Mouse (Mus musculus) stomach, embryonic 14.5 days (tissue): ENCODE data around the gene Asap2. TPM values are rescaled to one million over a fixed set of nuclear protein-coding genes. Genes with fewer than 3 reads are reported as not detected.

Experiments
- ATAC-seq: fragments of 200-750 bp; cut with Nextera tagmentation; 2 replicates; pipeline ENCODE4 v1.8.0; 2017; ENCODE audit warnings: low read depth, moderate TSS enrichment; ENCODE audit not compliant: insufficient number of reproducible peaks, insufficient read depth, low FRiP score
- H3K27ac ChIP-seq: fragments of 300-500 bp; sonication (generic); 2 replicates; pipeline ENCODE4 v1.5.1; 2014; ENCODE audit warnings: mild to moderate bottlenecking, low read length, moderate library complexity, mixed read lengths
- H3K27me3 ChIP-seq: fragments of 300-500 bp; sonication (generic); 2 replicates; pipeline ENCODE4 v1.6.1; 2014; ENCODE audit warnings: low read length, control low read depth, mixed read lengths; ENCODE audit not compliant: control insufficient read depth, insufficient read depth
- H3K36me3 ChIP-seq: fragments of 300-500 bp; sonication (generic); 2 replicates; pipeline ENCODE4 v1.6.1; 2014; ENCODE audit warnings: mild to moderate bottlenecking, control low read depth, low read length, moderate library complexity, mixed read lengths; ENCODE audit not compliant: control insufficient read depth, insufficient read depth
- H3K4me1 ChIP-seq: fragments of 300-500 bp; sonication (generic); 2 replicates; pipeline ENCODE4 v1.6.1; 2014; ENCODE audit warnings: low read length, control low read depth, mixed read lengths; ENCODE audit not compliant: control insufficient read depth, insufficient read depth
- H3K4me2 ChIP-seq: fragments of 300-500 bp; sonication (generic); replicated peaks from 2 replicates; pipeline ENCODE4 v1.6.1; 2014; ENCODE audit warnings: low read depth, low read length, control low read depth
- H3K4me3 ChIP-seq: fragments of 300-500 bp; sonication (generic); 2 replicates; pipeline ENCODE4 v1.5.1; 2014; ENCODE audit warnings: low read depth, low read length, control low read depth
- H3K9ac ChIP-seq: fragments of 300-500 bp; sonication (generic); replicated peaks from 2 replicates; pipeline ENCODE4 v1.6.1; 2014; ENCODE audit warnings: low read depth, mild to moderate bottlenecking, control low read depth, low read length, moderate library complexity, mixed read lengths
- H3K9me3 ChIP-seq: fragments of 300-500 bp; sonication (generic); 2 replicates; pipeline ENCODE4 v1.6.1; 2016; ENCODE audit warnings: low read depth, low read length, control low read depth; ENCODE audit not compliant: control insufficient read depth
- WGBS: fragments of 180-500 bp; shearing (Covaris S2); extraction: QIAGEN DNeasy Blood & Tissue Kit; methylation state at CpG from one replicate; pipeline ENCODE4 v1.1.7; 2014; 5-methylcytosine and 5-hydroxymethylcytosine counted together
- polyA plus RNA-seq: library from polyadenylated mRNA; unstranded; fragments of >200 nt; fragmentation: Nextera tagmentation; extraction: Ambion mirVana; gene quantifications from 2 replicates; pipeline ENCODE4 v1.2.1, GENCODE M21; 2014

Asap2 gene
- polyA plus RNA-seq, 1 experiment from 2014 or later, result 10.9 TPM

DNA sequence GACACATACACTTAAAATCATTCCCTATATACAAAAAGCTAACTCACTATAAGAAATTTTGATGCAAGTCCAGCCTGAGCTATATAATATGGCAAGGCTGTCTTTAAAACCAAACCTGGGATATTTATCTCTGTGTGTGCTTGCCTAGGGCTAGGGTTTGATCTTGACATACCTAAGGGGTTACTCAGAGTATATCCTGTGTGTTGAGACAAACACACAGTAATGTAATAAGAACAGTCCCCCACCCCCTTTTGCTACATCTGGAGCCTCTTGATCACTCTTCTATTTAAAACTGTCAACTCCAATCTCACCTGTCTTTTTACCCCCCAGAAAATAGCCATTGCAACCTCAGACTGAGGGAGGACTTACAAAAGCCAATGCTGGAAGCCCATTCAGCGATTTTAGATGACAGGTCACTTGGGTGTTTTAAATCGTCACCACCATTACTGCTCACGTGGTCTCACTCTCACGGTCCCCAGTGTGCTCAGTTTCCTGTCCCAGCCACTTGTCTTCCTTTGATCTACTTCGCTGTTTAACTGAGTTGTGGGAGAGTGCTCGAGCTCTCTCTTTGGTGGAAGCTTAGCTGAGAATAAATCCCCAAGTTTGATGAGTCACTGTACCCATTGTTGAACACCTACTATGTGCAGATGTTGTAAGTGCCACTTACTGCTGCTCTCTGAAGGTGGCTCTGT lies 176.8 kb downstream of the Asap2 start:
- peaks cover 5% of the 10 kb centered on the region for H3K36me3 ChIP-seq
- H3K27me3 ChIP-seq, result no peaks in the 10 kb centered on the region
- H3K9ac ChIP-seq, result no peak overlapping the region
- H3K4me3 ChIP-seq, result no peak overlapping the region
- no peak overlapping the region for H3K4me2 ChIP-seq
- ATAC-seq, result no peak
- peaks cover 26% of the 10 kb centered on the region for H3K4me1 ChIP-seq
- no peaks in the 10 kb centered on the region for H3K9me3 ChIP-seq
- H3K27ac ChIP-seq, result no peak overlapping the region
- WGBS, result 26% methylated on average over 6 of the region's 6 CpGs

DNA sequence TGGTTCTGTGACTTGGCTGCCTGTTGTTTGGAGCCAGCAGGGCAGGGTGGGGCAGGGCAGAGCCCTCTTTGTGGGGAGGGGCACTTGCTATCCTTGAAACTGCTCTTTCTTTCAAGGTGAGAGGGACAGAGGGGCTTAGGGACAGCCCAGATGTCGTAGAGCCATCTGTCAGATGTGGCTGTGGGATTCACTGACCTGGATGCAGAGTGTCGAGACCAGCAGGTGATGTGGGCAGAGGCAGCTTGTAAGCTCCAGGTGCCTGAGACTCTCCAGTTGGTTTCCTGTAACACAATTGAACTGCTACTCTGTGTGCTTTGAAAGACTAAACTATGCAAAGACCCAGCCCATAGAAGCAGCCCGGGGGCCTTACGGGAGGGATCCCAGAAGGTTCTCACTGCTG lies 177.5 kb downstream of the Asap2 start:
- Histone ChIP-seq H3K27me3 (no peaks in the 10 kb centered on the region), H3K4me2 (no peak overlapping the region), H3K9ac (no peak overlapping the region), H3K36me3 (peaks cover 5% of the 10 kb centered on the region), H3K4me3 (no peak overlapping the region), H3K27ac (no peak overlapping the region; the same call in 1 of the 2 replicates), H3K4me1 (peaks cover 26% of the 10 kb centered on the region), H3K9me3 (no peaks in the 10 kb centered on the region)
- 59% methylated on average over 4 of the region's 4 CpGs for WGBS
- no peak for ATAC-seq

DNA sequence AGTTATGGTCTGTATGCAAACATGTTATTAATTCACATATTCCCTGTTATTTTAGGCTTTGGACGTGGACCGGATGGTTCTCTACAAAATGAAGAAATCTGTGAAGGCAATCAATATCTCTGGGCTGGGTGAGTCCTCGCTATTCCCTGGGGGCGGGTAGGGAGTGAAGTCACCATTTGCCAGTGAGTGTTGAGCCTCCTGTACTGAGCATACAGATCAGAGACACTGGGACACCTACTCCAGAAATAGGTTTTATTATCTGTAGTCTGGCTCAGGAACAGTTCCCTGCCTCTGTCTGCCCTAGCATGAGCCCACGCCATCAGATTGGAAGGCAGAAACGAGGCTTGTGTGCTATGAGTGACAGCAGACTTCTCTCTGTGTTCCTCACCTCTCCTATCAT lies 177.9 kb downstream of the Asap2 start:
- H3K4me1 ChIP-seq, result peaks cover 26% of the 10 kb centered on the region
- H3K27me3 ChIP-seq, result no peaks in the 10 kb centered on the region
- no peak overlapping the region for H3K27ac ChIP-seq
- H3K9ac ChIP-seq, result no peak overlapping the region
- H3K4me3 ChIP-seq, result no peak overlapping the region
- WGBS, result 80% methylated on average over 6 of the region's 6 CpGs
- H3K9me3 ChIP-seq, result no peaks in the 10 kb centered on the region
- no peak overlapping the region for H3K4me2 ChIP-seq
- no peak for ATAC-seq
- peaks cover 5% of the 10 kb centered on the region for H3K36me3 ChIP-seq

DNA sequence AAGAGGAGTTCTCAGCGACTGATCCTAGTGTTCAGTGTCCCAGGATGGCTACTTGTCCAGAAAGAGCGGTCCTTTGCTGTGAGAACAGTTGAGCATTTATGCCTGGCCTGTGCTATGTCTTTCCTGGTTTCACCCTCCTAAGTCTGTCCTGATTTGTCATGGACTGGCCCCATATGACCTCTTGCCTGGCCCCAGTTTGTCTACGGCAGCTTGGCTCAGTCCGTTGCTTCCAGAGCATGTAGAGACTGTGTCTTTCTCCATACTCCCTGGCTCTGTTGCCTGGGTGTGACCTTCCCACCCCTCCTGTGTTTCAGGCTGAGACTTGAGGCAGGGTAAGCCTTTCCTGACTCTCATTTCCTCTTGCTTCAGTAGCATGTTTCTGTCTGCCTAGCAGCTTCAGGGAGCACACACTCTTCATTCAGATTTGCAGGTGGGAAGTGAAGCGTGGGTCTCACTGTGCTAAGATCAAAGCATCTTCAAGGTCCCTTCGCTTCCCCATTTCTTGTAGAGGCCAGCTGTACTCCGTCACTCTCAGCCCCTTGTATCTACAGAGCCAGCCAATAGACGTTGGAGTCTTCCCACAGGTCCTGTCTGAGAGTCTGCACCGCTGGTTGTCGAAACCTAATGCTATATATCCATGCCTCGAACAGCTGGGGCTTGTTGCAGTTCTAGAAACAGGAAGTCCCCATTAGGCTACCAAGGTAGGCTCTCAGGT lies 181.7 kb downstream of the Asap2 start:
- no peak overlapping the region for H3K4me3 ChIP-seq
- no peaks in the 10 kb centered on the region for H3K9me3 ChIP-seq
- peaks cover 8% of the 10 kb centered on the region for H3K4me1 ChIP-seq
- H3K27me3 ChIP-seq, result no peaks in the 10 kb centered on the region
- peaks cover 5% of the 10 kb centered on the region for H3K36me3 ChIP-seq
- H3K9ac ChIP-seq, result no peak overlapping the region
- no peak overlapping the region for H3K4me2 ChIP-seq
- 66% methylated on average over 11 of the region's 11 CpGs for WGBS
- ATAC-seq, result no peak
- no peak overlapping the region for H3K27ac ChIP-seq

DNA sequence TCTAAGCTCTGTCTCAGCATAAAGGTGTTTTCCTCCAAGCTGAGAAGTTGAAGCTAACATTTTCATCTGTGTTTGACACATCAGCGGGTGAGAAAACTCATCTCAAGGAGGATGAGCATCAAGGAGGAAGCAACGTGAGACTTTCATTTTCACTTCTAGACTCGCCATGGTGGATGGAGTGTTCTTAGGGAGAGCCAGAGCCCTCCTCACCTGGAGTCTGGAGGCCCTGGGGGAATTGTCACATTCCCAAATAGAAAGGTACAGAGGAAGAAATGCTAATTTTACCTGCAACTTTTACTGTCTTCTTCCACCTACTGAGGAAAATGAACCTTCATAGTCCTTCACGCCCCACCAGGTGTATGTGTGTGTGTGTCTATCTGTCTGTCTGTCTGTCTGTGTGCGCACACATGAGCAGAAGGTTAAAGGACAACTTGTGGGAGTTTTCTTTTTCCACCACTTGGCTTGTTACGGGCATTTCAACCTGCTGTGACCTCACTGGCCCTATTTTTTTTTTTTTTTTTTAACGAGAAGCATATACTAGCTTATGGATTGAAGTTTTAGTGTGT lies 183.7 kb downstream of the Asap2 start:
- Histone ChIP-seq H3K27me3 (no peaks in the 10 kb centered on the region), H3K36me3 (peaks cover 5% of the 10 kb centered on the region), H3K27ac (no peak overlapping the region), H3K4me2 (no peak overlapping the region), H3K9me3 (no peaks in the 10 kb centered on the region), H3K9ac (no peak overlapping the region), H3K4me3 (no peak overlapping the region), H3K4me1 (no peaks in the 10 kb centered on the region; the same call in 1 of the 2 replicates)
- 77% methylated on average over 7 of the region's 7 CpGs for WGBS
- no peak for ATAC-seq

DNA sequence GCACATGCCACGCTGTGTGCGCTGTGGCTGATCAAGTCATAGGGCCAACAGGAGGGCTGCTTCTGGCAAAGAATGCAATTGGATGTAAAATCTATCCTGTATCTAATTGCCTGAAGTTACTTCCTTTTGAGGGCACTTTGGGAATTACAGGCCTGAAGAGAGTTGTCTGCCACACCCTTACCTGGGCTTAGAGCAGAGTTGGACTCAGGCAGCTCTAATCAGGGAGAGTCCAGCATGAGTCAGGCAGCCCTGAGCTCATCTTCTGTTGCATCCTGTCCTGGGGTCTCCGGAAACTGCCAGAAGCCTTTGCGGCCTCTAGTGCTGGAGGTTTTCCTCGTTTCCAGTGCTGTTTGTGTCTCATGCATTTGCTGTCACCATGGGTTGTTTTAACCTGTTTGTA lies 186.1 kb downstream of the Asap2 start:
- H3K27ac ChIP-seq, result no peak overlapping the region
- no peak for ATAC-seq
- H3K4me1 ChIP-seq, result no peaks in the 10 kb centered on the region; the same call in 1 of the 2 replicates
- H3K9me3 ChIP-seq, result no peaks in the 10 kb centered on the region
- H3K36me3 ChIP-seq, result no peaks in the 10 kb centered on the region
- 90% methylated on average over 5 of the region's 5 CpGs for WGBS
- no peak overlapping the region for H3K9ac ChIP-seq
- H3K4me2 ChIP-seq, result no peak overlapping the region
- no peak overlapping the region for H3K4me3 ChIP-seq
- no peaks in the 10 kb centered on the region for H3K27me3 ChIP-seq

DNA sequence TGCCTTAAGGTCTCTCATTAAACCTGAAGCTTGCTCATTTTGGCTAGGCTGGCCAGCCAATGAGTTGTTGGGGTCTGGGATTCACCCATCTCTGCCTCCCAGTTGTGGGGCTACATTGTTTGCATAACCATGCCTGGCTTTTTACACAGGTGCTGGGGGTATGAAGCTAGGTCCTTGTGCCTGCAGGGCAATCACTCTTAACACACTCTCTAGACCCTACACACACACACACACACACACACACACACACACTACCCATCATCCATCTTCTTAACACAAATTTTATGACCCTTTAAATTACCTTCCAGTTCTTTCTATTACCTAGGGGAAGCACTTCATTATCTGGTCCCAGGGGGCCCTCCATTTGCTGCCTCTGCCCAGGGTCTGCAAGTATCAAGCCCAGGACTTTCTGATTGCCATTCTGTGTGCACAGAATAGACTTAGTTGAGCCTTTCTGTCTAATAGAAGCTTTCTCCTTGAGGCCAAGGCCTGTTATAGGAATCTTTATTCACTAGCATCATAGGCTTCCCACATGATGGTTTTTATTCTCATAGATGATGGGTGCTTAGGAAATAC lies 187.0 kb downstream of the Asap2 start:
- Histone ChIP-seq H3K9ac (no peak overlapping the region), H3K9me3 (no peaks in the 10 kb centered on the region), H3K36me3 (no peaks in the 10 kb centered on the region), H3K4me2 (no peak overlapping the region), H3K4me1 (no peaks in the 10 kb centered on the region), H3K4me3 (no peak overlapping the region), H3K27me3 (no peaks in the 10 kb centered on the region), H3K27ac (no peak overlapping the region)
- ATAC-seq, result no peak

DNA sequence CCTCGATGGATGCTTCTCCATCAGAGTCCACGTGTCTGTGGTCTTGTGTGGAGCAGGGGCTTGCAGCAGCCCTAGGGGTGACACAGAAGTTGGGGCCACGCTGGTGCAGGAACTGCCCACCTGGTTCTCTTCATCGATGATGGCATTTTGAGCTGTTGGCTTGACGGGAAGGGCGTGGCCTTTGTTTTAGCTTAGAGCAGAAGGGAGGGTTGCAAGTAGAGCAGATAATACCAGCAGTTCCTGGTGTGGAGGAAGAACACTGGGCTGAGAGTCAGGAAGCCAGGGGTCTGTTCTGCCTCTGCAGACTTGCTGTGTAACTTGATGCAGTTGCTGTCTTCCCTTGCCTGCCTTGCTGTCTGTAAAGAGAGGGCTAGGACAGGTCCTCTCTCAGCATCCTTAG lies 189.8 kb downstream of the Asap2 start:
- WGBS, result 77% methylated on average over 6 of the region's 6 CpGs

More for the DNA sequence above, 189.8 kb downstream of the Asap2 start:
- Histone ChIP-seq H3K4me2 (no peak overlapping the region), H3K9ac (no peak overlapping the region), H3K36me3 (no peaks in the 10 kb centered on the region; the same call in 1 of the 2 replicates), H3K4me3 (no peak overlapping the region), H3K9me3 (no peaks in the 10 kb centered on the region), H3K27ac (no peak overlapping the region), H3K4me1 (no peaks in the 10 kb centered on the region), H3K27me3 (no peaks in the 10 kb centered on the region)
- no peak for ATAC-seq
